Mouse (Mus musculus) lung, postnatal 4 days (tissue): ENCODE data around the gene Zfp771.

ENCODE experiments used
- DNase-seq, 2 experiments: peaks; one replicate each; pipeline ENCODE4 v3.0.0; 2021

The Zfp771 gene

DNA sequence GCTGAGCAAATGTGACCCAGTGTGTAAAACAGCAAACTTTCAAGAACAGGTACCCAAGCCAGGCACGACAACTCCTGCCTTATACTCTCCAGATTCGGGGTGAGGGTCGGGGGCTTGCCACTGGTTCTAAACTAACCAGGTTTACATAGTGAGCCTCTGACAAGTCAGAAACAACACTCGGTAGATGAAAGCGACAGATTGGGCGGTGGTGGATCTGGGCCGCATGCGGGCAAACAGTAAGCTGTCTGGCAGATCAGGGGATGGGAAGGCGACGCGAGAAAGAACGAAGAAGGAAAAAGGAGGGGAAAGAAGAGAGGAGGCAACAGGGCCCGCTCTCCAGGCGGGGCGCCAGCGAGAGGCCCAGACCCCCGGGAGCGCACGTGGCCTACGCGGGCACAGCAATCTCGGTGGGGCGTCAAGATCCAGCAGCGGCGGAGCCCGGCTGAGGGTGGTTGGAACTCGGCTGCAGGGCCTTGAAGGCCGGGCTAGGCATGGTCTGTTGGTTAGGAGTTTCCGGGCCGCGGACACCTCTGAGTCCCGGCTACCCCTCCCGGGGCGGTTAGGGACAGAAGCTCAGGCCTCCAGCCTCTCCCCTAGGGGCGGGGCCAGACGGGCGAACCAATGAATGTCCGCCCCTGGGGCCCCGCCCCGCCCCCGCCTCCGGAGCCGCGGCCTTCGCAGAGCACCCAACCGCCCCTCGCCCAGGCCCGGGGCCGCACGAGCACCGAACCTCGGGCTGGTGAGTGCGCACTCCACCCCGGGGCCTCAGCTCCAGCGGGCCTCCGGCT, at the start of gene Zfp771:
TSS of gene Zfp771 (plus strand) at position 405 of the 788 bp plus-strand sequence.
- DNase-seq: peak; percentile 95 to 97

DNA sequence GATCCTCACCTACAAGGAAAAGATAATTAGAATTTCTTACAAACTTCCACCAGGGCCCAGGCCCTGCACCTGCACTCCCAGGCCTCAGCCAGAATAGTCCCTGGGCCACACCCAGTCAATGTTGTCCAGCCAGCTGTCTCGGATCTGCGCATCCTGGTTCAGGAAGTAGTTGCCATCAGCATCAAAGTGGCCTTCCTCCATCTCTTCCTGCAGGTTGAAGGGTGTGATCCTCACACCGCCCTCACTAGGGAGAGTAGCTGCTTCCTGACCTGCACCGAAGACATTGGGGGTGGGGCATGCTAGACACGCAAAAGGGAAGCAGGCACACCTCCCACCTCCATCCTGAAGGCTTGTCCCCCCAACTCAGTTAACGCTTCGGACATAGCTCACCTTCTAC, 49.4 kb upstream of the Zfp771 start:
- no peak for DNase-seq

DNA sequence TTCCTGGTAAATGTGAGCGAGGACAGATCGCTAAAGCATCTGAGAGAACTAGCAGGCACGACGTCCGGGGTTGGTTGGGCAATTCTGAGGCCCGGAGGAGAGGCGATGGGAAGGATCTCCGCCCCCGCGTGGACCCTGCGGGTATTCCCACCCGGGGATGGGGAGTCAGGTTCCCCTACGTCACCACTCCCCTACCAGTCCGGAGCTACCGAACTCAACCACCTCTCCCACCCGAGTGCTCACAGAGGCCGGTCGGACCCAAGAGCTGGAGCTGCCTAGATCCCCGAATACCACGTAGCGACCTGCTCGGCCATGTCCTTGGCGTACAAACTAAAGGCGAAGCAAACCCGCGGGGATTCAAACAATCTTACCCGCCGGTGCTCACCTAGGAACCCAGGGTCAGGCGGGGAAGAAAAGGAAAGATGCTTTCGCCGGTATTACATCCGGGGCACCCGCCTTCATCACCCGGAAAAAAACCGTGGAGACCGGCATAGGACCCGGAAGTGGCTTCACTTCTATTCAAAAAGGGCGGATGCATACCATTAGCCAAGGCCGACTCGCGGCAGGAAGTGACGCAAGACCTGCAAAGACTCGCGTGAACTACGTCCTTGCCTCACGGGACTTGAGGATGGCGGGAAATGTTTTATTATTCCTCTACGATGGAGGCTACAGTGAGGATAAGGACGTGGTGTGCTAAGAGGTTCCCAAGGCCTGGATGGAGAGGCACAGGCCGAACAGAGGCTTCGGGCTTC, 48.4 kb upstream of the Zfp771 start, which contains the start of gene Cd2bp2:
TSS of gene Cd2bp2 (minus strand) at position 507 of the 752 bp plus-strand sequence.
- peak; percentile 96 to 98 for DNase-seq

DNA sequence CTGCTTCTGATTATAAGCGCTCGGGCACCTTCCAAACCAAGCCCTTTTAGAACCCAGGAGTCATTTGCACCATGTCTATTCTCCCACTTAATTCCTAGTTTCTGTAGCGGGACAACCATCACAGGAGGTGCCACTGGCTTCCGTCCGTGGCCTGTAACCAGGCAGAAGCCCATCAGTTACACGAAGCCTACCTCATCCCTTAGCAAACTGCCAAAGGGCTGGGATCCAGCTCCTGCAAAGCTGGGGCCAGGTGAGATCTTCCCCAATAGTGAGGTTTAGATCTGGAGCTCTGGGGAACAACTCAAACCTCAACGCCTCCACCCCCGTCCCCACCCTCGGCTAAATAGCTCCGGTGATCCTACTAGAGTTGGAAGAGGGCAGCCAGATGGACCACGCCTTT, 47.6 kb upstream of the Zfp771 start:
- no peak for DNase-seq

DNA sequence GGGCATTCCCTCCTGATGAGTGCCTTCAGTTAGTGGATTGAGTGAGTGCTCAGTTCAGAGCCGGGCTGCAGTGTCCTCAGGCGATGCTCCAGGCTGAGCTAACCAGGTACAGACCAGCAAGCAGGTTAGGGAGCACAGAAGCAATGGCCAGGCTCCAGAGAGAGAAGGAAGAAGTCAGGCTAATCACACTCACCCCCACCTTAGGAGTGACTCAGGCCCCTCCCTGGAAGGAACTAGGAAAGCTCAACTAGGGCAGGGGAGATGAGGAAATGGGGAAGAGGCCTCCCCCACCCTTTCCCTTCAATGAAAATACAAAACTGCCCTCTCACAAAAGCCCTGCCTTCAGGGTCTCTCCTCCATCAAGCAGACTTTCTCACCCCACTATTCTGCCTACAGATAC, 37.5 kb upstream of the Zfp771 start:
- peak in 1 of 2 experiments; percentile 26 for DNase-seq

DNA sequence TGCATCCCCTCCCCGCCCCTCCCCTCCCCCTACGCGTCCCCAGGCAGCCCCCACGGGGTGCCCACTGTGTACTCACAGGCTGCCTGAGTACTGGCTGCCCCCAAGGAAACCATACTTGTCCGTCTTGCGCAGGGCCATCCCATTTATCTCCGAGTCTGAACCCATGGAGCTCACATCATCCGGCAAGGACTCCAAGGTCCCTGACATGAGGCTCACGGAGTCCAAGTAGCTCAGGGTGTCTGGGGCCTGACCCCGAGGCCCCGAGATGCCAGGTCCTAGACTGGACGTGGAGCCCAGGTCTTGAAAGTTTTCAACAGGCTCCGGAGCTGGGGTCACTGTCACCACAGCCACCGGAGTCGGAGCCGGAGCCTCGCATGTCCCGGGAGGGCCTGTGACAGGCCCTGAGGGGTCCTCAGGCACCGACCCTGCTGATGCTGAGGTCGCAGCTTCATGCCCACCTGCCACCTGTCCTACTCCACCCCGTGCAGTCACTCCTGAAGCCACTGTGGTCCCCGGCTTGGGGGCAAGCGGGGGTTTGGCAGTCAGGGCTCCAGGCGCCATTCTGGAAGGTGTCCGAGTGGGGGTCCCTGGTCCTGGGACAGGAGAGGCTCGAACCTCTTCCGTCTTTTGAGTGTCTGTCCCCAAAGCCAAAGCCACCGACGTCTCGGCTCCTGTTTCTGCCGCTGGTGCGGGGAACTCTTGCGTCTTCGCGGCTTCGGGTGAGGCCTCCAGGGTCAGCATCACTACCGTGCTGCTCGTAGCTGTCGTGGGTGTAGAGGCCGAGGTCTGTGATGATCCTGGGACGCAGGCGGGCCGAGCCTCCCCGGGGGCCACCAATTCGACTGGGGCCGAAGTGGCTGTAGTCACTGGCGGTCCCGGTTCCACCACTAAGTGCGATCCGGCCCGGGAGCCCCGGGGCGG, 36.4 kb upstream of the Zfp771 start:
- DNase-seq: peak; percentile 33 to 44

DNA sequence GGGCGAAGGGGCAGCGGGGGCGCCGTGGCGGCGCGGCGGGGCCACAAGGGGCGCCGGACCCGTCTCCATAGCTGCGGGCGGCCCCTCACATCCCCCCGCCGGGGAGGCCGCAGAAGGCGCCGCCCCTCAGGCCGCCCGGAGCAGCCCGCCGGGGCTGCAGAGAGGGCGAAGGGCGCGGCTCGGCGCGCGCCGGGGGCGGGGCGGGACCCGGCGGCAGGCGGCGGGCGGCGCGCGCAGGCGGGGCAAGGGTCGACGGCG, 35.9 kb upstream of the Zfp771 start, which contains the start of gene Tbc1d10b:
TSS of gene Tbc1d10b (minus strand) at position 174 of the 258 bp plus-strand sequence.
- DNase-seq: no peak

DNA sequence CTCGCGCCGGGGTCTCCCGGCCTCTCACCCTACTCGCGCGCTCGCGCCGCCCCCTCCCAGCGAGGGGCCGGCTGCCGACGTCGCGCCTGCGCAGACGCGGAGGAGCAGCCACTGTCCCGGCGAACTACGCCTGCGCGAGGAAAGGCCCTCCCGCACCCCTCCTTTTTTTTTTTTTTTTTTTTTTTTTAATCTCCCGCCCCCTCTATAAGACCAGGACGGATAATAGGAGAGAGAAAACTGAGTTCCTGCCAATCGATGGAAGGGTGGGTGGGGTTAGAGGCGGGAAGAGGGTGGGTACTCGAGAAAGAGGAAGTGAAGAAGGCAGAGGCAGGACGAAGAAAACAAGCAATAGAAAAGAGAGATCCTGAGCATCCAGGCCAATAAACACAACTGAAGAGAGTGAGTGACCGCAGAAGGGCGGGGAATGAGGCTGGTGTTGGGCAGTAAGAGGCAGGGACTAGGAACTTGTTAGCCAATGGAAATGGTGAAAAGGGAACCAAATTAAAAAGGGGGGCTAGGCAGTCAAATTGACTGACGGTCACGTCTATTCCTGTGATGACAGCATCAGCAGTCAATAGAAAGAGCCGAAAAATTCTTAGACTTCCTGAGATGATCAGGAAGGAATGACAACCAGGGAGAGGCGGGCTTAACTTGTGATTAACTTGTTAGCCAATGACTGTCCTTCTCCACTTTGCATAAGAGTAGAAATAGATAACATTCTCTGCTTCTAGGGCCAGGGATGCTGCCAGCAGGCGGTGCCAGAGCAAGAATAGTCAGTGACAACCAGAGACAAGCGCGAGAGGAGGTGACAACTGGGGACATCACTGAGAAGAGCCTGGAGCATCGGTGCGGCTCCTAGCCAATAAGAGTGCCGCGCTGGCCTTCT, 35.3 kb upstream of the Zfp771 start, which contains the start of gene Mylpf:
TSS of gene Mylpf (plus strand) at position 338 of the 886 bp plus-strand sequence.
- DNase-seq: peak; percentile 96 to 97

DNA sequence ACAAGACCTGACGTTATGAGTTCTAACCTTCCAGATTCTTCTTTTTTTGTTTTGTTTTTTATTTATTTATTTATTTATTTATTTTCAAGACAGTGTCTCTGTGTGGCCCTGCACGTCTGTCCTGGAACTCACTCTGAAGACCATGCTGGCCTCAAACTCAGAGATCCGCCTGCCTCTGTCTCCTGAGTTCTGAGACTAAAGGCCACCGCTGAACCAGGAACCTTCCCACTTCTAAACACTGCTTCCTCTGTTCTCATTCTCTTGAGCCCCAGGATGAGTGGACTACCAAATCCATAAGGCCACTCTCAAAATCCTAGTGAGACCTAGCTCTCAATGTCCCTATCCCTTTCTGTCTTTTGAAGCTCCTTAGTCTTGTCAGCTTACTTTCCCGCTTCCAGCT, 34.2 kb upstream of the Zfp771 start:
- DNase-seq: no peak

DNA sequence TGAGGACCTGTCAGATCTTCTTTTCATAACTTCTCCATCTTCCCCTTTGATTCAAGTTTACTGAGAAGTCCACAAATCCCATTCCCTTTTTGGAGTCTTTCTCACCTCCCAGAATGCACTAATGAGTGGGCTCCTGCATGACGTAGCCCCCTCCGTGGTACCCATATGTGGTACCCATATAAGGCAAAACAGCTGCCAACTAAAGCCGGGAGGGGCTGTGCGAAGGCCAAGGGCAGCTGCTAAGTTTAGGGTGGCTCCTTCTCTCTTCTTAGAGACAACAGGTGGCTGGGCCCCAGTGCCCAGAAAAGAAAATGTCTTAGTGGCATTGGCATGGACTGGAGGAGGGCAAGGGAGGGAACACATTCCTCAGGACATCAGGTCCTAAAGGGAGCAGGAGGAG, 33.8 kb upstream of the Zfp771 start:
- peak in 1 of 2 experiments; percentile 20 for DNase-seq

DNA sequence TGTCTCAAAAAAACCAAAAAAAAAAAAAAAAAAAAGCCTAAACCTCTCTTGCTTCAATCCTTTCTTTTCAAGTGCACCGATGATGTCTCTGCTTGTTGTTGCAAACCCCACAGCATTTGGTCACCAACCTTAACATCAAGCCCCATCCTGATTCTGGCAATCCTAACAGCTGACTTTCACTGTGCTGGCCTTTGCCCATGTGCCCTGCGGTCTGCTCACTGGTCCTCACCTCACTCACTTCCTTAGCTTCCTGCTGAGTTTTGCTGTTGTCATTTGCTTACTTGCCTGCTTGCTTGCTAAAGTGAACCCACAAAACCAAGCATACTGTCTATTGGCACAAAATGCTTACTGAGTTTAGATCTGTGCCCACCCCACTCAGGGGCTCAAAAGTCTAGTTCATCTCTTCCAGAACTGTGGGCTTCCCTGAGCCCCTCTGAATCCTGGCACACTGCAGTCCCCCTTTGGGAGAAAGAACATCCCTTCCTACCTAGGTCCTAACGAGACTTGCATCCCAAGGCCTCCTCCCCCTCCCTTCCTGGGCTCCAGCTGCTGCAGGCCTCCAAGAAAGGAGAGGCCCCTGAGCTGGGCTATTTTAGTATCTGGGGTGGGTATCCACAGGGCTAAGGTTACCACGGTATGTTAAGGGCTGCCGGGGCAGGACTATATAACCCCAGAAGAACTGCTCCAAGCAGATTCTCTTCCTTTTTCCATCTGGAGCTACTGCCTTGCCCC, 32.9 kb upstream of the Zfp771 start:
- DNase-seq: peak in 1 of 2 experiments; percentile 17

DNA sequence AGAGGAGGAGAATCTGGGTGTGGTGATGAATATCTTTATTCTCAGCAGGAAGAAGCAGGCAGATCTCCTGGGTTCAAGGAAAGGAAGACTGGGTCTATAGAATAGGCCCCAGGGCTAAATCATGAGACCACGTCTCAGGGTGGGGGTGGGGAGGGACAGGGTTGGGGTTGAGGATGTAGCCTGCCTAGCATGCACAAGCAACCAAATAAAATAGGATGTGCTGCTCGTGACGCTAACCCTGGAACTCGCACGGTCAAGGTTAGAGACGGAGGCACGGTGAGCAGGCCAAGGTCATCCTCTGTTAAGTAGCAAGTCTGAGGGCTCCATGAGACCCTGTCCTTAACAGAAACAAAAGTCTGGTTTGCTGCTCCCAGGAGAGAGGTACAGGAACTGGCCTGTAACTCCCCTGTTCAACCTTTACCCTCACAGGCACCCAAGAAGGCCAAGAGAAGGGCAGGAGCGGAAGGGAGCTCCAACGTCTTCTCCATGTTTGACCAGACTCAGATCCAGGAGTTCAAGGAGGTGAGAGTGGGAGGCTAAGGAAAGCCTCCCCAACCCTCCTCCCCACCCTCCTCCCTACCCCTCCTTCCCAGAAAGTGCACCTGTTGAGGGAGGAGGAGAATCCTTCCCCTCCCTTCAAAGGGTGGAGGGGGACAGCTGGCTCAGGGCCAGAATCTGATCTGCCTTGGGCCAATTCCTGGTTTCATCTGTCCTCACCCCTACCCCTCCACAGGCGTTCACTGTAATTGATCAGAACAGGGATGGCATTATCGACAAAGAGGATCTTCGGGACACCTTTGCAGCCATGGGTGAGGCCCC, 31.4 kb upstream of the Zfp771 start:
- DNase-seq: no peak

DNA sequence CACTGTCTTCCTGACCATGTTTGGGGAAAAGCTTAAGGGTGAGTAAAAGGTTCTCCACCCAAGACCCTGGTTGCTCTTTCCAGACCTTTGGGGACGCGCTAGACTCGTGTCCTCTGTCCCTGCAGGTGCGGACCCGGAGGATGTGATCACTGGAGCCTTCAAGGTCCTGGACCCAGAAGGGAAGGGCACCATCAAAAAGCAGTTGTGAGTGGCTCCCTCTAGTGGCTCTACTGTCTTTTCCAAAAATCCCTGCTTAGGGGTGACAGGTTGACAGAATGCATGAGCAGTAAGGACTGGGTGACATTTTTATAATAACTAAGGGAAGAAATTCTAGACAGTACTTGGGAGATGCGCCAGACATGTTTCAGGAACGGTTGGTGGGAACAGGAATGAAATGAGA, 30.6 kb upstream of the Zfp771 start:
- peak; percentile 15 to 63 for DNase-seq

DNA sequence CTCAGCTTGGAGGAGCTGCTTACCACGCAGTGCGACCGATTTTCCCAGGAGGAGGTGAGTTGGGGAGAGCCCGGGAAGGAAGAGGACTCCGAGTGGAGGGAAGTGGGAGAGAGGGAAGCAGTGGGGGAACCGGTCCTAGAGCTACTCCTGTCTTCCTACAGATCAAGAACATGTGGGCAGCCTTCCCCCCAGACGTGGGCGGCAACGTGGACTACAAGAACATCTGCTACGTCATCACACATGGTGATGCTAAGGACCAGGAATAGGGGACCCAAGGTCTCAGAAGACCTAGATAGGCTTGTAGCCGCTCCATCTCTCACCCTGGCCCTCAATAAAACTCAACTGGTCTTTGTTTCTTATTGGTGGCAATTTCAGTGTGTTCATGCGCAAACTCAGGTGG, 30.1 kb upstream of the Zfp771 start:
- no peak for DNase-seq

DNA sequence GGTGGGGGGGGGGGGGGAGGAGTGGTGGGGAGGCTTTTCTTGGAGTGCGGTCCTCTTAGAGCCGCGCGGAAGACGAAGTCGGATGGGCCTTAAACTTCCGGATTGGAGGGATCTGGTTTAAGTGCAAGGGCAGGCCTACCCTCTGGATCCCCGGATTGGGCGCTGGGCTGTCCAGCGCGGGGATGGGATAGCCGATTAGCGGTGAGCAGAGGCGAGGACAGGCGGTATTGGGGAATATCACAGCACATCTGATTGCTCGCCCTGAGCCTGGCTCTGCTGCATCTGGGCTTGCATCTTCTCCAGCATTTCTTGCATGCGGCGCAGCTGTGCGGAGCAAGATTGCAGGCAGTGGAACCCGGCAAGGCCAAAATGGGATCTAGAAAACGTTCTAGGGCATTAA, 29.6 kb upstream of the Zfp771 start:
- DNase-seq: no peak

DNA sequence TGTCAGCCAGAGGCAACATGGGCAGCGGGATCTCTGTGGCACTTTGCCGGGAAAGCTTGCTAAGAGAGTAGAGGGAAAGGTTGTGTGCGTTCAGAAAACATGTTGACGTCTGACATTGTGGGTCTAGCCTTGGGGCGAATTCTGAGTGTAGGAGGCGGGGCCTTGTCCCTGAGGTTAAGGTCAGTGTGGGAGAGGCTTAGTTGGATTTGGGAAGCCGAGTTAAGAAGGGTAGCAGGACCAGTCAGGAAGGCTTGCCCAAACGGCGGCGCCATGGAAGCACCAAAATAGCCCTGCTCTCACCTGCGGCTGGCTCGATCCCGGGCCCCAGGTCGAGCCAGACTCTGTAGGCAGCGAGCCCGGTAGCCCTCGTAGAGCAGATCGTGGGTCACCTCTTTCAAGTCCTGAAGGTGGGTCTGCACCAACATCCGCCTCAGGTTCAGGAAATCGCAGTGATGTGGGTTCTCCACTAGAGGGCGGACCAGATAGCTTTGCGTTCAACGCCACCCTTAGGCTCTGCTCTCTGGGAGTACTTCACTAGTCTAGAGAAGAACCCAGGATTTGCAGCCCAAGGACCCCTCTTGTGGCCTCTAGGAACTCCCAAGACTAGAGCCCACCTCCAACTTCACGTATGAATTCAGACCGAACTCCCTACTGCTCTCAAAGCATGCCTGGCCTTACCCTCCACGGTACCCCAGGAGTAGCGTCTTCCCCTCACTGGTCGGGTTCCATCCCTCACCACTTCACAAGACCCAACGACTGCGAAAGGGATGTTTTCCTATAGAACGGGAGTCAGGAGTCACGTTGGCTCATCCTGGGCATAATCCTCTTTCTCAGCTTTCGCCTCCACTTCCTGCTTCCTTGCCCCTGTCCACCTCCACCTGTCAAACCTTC, 28.8 kb upstream of the Zfp771 start:
- peak; percentile 67 to 83 for DNase-seq

DNA sequence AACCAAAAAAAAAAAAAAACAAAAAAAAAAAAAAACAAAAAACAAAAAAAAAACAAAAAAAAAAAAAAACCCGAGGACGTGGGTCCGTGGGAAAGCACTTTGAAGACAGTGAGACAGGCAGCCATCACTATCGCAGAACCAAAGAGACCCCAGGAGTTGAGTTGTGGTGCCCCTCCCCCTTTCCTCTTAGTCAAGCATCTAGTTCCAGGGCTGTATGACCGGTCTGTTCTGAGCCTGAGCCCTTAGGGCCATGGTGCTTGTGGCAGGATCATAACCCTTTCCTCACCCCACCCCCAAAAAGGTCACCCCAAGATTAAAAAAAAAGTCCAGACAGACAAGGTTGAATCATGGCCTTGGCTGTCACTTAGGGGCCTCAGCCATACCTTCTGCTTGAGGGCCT, 27.8 kb upstream of the Zfp771 start:
- DNase-seq: no peak

DNA sequence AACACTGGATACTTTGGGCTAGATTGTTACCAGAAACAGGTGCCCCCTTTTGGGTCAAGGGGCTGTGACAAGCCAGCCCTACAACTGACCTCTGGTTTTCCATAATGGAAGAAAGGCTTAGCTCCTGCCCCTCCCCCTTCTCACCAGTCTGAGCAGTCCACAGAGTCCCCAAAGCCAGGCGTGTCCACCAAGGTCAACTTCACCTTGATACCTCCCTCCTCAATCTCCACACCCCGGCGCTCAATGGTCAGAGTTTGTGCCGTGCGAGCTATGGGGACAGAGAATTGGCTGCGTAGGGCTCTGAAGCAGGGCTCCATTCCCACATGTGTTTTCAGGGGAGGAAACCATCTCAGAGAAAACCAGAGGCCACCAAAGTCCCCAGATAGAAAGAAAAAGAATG, 26.6 kb upstream of the Zfp771 start:
- DNase-seq: no peak

DNA sequence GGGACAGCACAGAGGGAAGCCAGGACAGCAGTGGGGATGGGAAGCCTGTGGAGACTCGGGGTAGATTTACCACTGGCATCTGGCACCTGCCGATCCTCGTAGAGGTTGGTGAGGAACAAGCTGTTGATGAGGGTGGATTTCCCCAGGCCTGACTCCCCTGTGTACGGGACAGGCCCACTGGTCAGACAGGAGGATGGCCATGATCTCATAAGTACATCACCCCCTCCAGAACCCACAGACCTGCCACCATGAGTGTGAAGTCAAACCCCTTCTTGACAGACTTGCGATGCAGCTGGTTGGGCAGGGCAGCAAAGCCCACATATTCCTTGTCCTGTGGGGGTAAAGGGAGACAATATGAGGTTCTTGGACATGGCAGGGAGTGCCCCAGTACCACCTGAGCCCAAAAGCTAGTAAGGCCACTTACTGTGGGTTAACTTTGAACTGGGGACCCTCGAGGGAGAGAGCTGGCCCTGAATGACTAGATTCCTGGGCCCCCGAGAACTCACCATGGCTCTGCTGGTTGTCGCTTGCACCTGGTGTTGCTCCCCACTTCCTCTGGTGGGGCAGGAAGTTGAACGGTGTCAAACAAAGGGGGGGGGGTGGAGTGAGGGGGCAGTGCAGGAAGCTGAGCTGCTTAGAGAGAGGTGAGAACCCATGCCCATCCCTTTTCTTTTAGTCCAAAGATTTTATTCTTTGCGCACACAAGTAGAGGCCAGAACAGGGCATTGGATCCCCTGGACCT, 26.0 kb upstream of the Zfp771 start:
- DNase-seq: peak in 1 of 2 experiments; percentile 26
